Mouse (Mus musculus) 3134 (cell line): ENCODE results near the gene Helq.

Experiments used
- DNase-seq: peaks from one replicate; pipeline ENCODE4 v3.0.0-alpha.2; 2011; ENCODE audit warnings: low spot score; ENCODE audit not compliant: insufficient read length; ENCODE audit errors: extremely low read depth

Gene Helq

GRCm38 (mm10) chr5:100787527-100787926, 10.9 kb downstream of the Helq start:
- DNase-seq, result no peak

GRCm38 (mm10) chr5:100779002-100779401, 19.4 kb downstream of the Helq start:
- DNase-seq, result no peak

DNA sequence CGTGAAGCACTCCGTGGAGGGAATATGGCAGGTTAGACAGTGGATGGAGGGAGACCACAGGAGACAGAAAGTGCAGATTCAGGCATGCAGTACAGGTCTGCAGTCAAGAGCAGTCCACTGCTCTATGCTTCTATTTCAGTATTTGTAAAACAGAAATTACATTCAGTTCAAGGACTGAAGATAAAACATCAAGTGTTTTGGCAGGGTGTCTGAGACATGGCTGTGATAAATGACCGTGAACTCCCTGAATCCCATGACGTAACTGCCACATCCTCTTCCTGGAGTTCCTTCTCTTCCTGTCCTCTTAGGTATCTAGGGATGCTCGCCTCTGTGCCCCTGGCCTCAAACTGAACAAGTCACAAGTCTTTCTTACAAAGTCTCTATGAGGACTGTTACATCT, 21.5 kb downstream of the Helq start:
- DNase-seq, result no peak

GRCm38 (mm10) chr5:100775778-100776404, 22.5 kb downstream of the Helq start:
- DNase-seq, result no peak

- DNase-seq, result no peak
Observed at GRCm38 (mm10) chr5:100771575-100771974, 26.8 kb downstream of the Helq start.

- no peak for DNase-seq
Observed at GRCm38 (mm10) chr5:100766026-100766425, 32.4 kb downstream of the Helq start.

- DNase-seq, result no peak
Observed at GRCm38 (mm10) chr5:100761736-100762135, 36.7 kb downstream of the Helq start.

- DNase-seq, result no peak
Observed at GRCm38 (mm10) chr5:100760049-100760663, 38.2 kb downstream of the Helq start.

GRCm38 (mm10) chr5:100758121-100758520, 40.3 kb downstream of the Helq start:
- DNase-seq, result no peak

- DNase-seq, result no peak
Observed at GRCm38 (mm10) chr5:100753407-100753806, 45.0 kb downstream of the Helq start.

DNA sequence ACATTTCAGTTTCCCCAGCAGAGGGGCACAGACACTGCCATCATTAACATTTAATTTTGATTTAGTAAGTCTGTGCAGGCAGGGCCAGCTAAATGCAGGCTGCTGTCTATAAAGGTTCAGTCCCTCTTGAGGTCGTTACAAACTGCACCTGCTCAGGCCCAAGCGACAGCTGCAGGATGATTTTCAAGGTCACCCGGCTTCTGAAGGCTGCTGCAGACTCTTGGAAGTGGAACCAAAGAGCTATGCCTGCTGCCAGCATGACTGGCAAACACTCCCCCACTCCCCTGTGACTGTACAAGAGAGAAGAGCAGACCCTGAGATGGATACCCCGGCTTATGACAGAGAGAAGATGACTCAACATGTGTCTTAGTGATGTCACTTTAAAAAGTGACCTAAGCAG, 46.7 kb downstream of the Helq start:
- no peak for DNase-seq

DNA sequence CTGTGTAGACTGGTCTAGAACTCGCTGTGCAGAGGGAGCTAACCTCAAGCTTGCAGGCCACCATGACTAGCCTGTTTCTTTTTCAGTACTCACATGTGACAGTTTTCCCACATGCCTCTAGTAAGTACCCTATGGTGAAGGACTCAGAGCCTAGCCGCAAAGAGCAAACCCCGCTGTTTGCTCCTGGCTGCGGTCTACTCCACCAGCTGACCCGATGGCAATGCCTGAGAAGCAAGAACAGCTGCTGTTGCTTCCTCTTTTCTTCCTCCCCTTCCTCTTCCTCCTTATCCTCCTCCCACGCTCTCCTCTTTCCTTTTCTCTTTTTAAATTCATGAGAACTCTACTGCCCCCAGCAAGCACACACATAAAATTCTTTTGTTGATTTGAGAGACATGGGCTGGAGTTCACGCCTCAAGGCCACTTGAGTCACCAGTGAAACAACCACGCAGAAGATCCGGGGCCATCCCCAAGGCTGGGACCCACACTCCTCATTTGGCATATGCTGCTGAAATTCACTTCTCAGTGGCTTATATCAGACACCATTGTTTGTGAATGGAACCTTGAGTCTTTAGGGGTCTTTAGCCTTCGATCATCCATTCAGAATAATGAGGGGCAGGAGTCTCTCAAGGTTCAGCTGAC, 47.7 kb downstream of the Helq start:
- DNase-seq, result no peak

DNA sequence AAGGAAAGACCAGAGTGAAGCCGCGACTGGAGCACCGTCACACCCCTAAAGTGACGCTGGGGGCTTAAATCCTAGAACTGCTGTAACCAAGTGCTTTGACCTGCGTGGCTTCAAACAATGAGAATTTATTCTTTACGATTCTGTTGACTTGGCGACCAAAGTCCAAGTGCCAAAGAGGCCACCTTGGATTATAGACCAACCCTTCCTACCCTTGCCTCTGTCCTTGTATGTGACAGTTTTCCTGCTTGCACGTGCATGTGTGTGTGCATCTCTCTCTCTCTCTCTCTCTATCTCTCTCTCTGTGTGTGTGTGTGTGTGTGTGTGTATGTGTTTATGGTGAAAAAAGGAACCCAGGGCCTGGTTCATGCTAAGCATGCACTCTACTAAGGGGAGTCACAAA, 59.6 kb downstream of the Helq start:
- DNase-seq, result no peak

- no peak for DNase-seq
Observed at GRCm38 (mm10) chr5:100736919-100737318, 61.5 kb downstream of the Helq start.

- no peak for DNase-seq
Observed at GRCm38 (mm10) chr5:100734535-100734934, 63.9 kb downstream of the Helq start.

GRCm38 (mm10) chr5:100728757-100729156, 69.6 kb downstream of the Helq start:
- no peak for DNase-seq

DNA sequence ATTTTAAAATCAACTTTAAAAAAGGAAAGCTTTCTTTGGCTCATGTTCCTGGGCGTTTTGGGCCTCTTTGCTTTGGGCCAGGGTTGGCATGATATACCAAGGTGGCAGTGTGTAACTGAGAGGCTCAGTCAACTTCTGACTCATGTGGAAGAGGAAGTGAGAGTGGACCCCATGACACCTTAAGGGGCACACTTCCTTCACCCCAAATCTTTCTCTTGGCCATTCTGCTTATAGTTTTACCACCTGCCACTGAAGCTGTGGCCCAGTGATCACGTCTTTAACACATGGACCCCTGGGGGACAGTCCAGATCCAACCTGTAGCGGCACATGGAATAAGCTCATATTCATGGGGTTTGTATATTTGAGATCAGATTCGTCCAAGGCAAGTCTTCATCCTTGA, 72.4 kb downstream of the Helq start:
- DNase-seq, result no peak

- no peak for DNase-seq
Observed at GRCm38 (mm10) chr5:100719235-100720088, 78.9 kb downstream of the Helq start, which contains the start of gene Hpse. Gene Hpse (minus strand): TSS chr5:100719716.

- no peak for DNase-seq
Observed at GRCm38 (mm10) chr5:100716762-100717161, 81.6 kb downstream of the Helq start.
